Mouse (Mus musculus) G1E (cell line): ENCODE measurements at regions not wholly inside any gene's neighbourhood (a gene's known extent, or its start where the extent isn't known, plus 50 kb on each side); places are given as distances from the start of the nearest gene placed in this dataset.

ENCODE experiments used
- CTCF ChIP-seq: IDR thresholded peaks from 2 replicates; pipeline ENCODE4 v1.5.1; 2012; ENCODE audit warnings: low read depth, low read length, inconsistent platforms, mixed read lengths
- GATA1 ChIP-seq: IDR thresholded peaks from 2 replicates; pipeline ENCODE4 v1.6.1; 2012; ENCODE audit warnings: borderline replicate concordance, low read length, inconsistent platforms, mixed read lengths
- GATA2 ChIP-seq: IDR thresholded peaks from 2 replicates; pipeline ENCODE4 v1.6.1; 2012; ENCODE audit warnings: low read depth, low read length, inconsistent platforms, borderline replicate concordance
- POLR2AphosphoS5 ChIP-seq: IDR thresholded peaks from 2 replicates; pipeline ENCODE4 v1.6.1; 2012; ENCODE audit warnings: low read depth, low read length, inconsistent platforms; ENCODE audit not compliant: insufficient replicate concordance
- TAL1 ChIP-seq: conservative IDR thresholded peaks from 2 replicates; pipeline ENCODE4 v1.6.1; 2012; ENCODE audit warnings: low read depth, low read length, inconsistent platforms, mixed read lengths

GRCm38 (mm10) chr5:85609104-85609503 is 456.3 kb downstream of the Cenpc1 start:
- no peak for TF ChIP-seq CTCF
- no peak for TF ChIP-seq GATA2
- TF ChIP-seq TAL1 = no peak
- TF ChIP-seq GATA1 = no peak
- no peak for TF ChIP-seq POLR2AphosphoS5
